Mouse (Mus musculus): Measurements from ENCODE around the gene Bmp4. TPM values are rescaled to one million over a fixed set of nuclear protein-coding genes. Genes with fewer than 3 reads are reported as not detected.

Gene Bmp4
- 0.46 TPM in 1 of 2 replicates, not detected in the other for polyA plus RNA-seq (2012; ENCODE audit: low replicate concordance)

DNA sequence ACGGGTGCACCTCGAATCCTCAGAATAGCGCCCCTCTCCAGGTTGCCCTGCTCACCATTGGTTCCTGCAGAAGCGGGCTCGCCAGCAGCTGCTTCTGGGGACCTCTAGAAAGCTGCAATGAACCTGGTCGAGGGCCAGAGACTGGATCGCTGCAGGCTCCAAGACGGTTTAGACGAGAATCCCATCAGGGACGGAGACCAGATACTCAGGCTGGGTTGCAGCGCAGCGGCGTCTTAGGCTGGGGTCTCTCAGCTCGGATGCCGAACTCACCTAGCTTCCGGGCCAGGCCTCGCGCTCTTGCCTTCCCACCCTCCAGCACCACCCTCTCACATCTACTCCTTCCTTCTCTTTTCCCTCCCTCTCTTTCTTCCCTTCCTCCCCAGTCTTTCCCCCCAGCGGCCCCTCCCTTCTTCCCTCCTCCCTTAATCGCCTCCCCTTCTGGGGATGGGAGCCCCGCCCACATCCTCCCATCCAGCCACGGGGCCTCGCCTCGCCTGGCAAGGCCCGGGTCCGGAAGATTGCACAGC lies at the start of gene Bmp4:
Gene Bmp4, minus strand, starts transcription at position 421 of the 527 bp plus-strand sequence.

DNA sequence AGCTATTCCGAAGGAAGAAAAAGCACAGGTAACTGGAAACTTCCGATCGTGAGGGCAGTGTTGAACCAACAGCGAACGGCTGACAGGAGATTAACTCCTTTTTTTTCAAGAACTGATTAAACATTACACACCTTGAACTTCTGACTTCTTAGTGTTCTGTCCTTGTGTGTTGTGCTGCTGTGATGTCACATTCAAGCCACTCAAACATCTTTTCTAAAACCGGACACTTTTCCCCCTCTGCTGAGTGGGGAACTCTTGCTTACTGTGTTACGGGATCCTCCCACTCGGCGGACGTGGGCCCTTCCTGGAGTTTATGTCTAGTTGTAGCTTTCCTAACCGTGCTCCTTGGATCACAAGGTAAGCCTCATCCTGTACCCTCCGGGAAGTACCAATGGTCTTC lies 11.2 kb downstream of the Bmp4 start, which contains the start of gene Gm15217:
Gene Gm15217, plus strand, starts transcription at position 130 of the 400 bp plus-strand sequence.

Other genes with a start within 250 kb of the Bmp4 start
- not detected in 2 replicates for gene Gm15217, start 11.3 kb downstream of the Bmp4 start, polyA plus RNA-seq (2012; ENCODE audit: low replicate concordance)